Comparison of ENCODE assay signal across 29 mouse cellular contexts in the genomic region with DNA sequence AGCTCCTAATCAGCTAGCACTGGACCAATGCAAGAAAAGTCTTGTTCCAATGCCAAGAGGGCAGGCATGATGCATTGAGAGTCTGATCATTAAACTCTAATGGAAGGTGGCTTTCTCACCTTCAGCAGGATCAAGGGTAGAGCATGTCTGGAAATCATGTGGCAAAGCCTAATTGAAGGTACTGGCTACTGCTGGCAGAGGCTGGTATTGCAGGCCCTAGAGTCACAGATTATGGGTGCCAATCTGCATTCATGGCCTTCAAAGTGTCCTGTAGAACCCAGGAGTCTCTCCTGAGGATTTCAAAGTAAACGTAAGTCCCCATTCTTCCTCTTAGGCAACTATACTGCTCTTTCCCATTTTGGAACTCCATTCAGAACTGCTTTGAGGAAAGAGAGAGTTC. TPM values are rescaled to one million over a fixed set of nuclear protein-coding genes. Genes with fewer than 3 reads are reported as not detected.
A peak's percentile ranks its signal among the peaks of the same experiment; 100 is the strongest.
DNase-seq lines count a peak whose midpoint lies in the region; ATAC-seq and TF ChIP-seq lines count a peak whose summit lies in the region.
"Had no signal": no experiment of that assay in that cellular context is flagged by ENCODE, and none has a peak within 500 bp of the region (broad histone marks: within the 10 kb centered on the region; RNA-seq: fewer than 3 reads in every experiment).

No protein-coding gene starts in this region.

- no peaks in the 10 kb centered on the region for H3K9me3 ChIP-seq in forebrain, postnatal 0 days (ENCODE audit: low read length)
- no peaks in the 10 kb centered on the region for H3K9me3 ChIP-seq in forebrain, embryonic 11.5 days (ENCODE audit: control insufficient read depth, low read length)
- no peaks in the 10 kb centered on the region for H3K9me3 ChIP-seq in kidney, postnatal 0 days (replicated peaks; ENCODE audit: low read length)
- no peaks in the 10 kb centered on the region for H3K9me3 ChIP-seq in lung, embryonic 14.5 days (ENCODE audit: low read depth, low read length)
- H3K9me3 ChIP-seq: embryonic facial prominence, embryonic 12.5 days; forebrain, embryonic 15.5 days; hindbrain, embryonic 12.5 days; limb, embryonic 12.5 days; liver, embryonic 12.5 days; midbrain, embryonic 13.5 days had no signal

- H3K27me3 ChIP-seq in forebrain, postnatal 0 days (ENCODE audit: insufficient read depth, low read length) = no peaks in the 10 kb centered on the region
- H3K27me3 ChIP-seq in forebrain, embryonic 11.5 days (ENCODE audit: control insufficient read depth, insufficient read depth, low read length) = no peaks in the 10 kb centered on the region
- no peaks in the 10 kb centered on the region for H3K27me3 ChIP-seq in kidney, postnatal 0 days (ENCODE audit: insufficient read depth, low read length)
- H3K27me3 ChIP-seq in lung, embryonic 14.5 days (ENCODE audit: insufficient read depth, low read length) = no peaks in the 10 kb centered on the region
- H3K27me3 ChIP-seq: CH12.LX; embryonic facial prominence, embryonic 12.5 days; forebrain, embryonic 15.5 days; hindbrain, embryonic 12.5 days; limb, embryonic 12.5 days; liver, embryonic 12.5 days; midbrain, embryonic 13.5 days had no signal

- H3K4me3 ChIP-seq in forebrain, postnatal 0 days (ENCODE audit: low read depth, low read length) = no peak overlapping the region
- H3K4me3 ChIP-seq in forebrain, embryonic 11.5 days (ENCODE audit: low read depth, low read length) = no peak overlapping the region
- no peak overlapping the region for H3K4me3 ChIP-seq in kidney, postnatal 0 days (replicated peaks; ENCODE audit: low read depth, low read length)
- H3K4me3 ChIP-seq in lung, embryonic 14.5 days (ENCODE audit: low read depth, low read length) = no peak overlapping the region
- H3K4me3 ChIP-seq: embryonic facial prominence, embryonic 12.5 days; forebrain, embryonic 15.5 days; hindbrain, embryonic 12.5 days; limb, embryonic 12.5 days; liver, embryonic 12.5 days; megakaryocyte, embryonic 14.5 days; midbrain, embryonic 13.5 days had no signal

- no peak for ATAC-seq in forebrain, postnatal 0 days
- ATAC-seq in forebrain, embryonic 11.5 days (replicated peaks; ENCODE audit: low FRiP score) = no peak
- ATAC-seq in kidney, postnatal 0 days (replicated peaks; ENCODE audit: low FRiP score, low read depth) = no peak
- no peak for ATAC-seq in lung, embryonic 14.5 days (ENCODE audit: insufficient read depth)
- ATAC-seq: forebrain, embryonic 15.5 days; liver, embryonic 12.5 days; midbrain, embryonic 13.5 days had no signal

- no peak overlapping the region for H3K9ac ChIP-seq in forebrain, postnatal 0 days
- no peak overlapping the region for H3K9ac ChIP-seq in forebrain, embryonic 11.5 days (ENCODE audit: low read length)
- no peak overlapping the region for H3K9ac ChIP-seq in kidney, postnatal 0 days (ENCODE audit: low read depth, low read length)
- H3K9ac ChIP-seq in lung, embryonic 14.5 days = no peak overlapping the region
- H3K9ac ChIP-seq: embryonic facial prominence, embryonic 12.5 days; forebrain, embryonic 15.5 days; hindbrain, embryonic 12.5 days; limb, embryonic 12.5 days; liver, embryonic 12.5 days; midbrain, embryonic 13.5 days had no signal

- DNase-seq in forebrain, postnatal 0 days = no peak
- no peak for DNase-seq in forebrain, embryonic 11.5 days (ENCODE audit: low spot score)
- DNase-seq in kidney, postnatal 0 days (ENCODE audit: low spot score) = no peak
- DNase-seq in kidney, postnatal 25 days = no peak
- no peak for DNase-seq in lung, embryonic 14.5 days
- no peak for DNase-seq in lung, adult 18-20 months
- peak; percentile 36 for DNase-seq in R1 (ENCODE audit: low read depth, low spot score)
- DNase-seq in kidney, postnatal 14 days = no peak
- DNase-seq: adrenal gland, adult 8-10 months; cerebellum, adult 9-10 months; embryo, embryonic 11 days; heart, postnatal 14 days; kidney, adult 11 months; kidney, postnatal 4 days; layer of hippocampus, adult 9-11 months; lung, postnatal 4 days; right cerebral cortex, postnatal 14 days had no signal

- H3K4me1 ChIP-seq in forebrain, postnatal 0 days (ENCODE audit: insufficient read depth) = no peaks in the 10 kb centered on the region
- H3K4me1 ChIP-seq in forebrain, embryonic 11.5 days (replicated peaks; ENCODE audit: control insufficient read depth, insufficient read depth, low read length) = no peaks in the 10 kb centered on the region
- H3K4me1 ChIP-seq in kidney, postnatal 0 days (replicated peaks; ENCODE audit: insufficient read depth, low read length) = no peaks in the 10 kb centered on the region
- no peaks in the 10 kb centered on the region for H3K4me1 ChIP-seq in lung, embryonic 14.5 days (ENCODE audit: insufficient read depth)
- H3K4me1 ChIP-seq: embryonic facial prominence, embryonic 12.5 days; hindbrain, embryonic 12.5 days; limb, embryonic 12.5 days; liver, embryonic 12.5 days; megakaryocyte, embryonic 14.5 days; midbrain, embryonic 13.5 days had no signal

- H3K4me2 ChIP-seq in forebrain, postnatal 0 days (ENCODE audit: low read depth) = no peak overlapping the region
- H3K4me2 ChIP-seq in forebrain, embryonic 11.5 days (ENCODE audit: low read depth, low read length, severe bottlenecking) = no peak overlapping the region
- H3K4me2 ChIP-seq in kidney, postnatal 0 days (ENCODE audit: low read length) = no peak overlapping the region
- no peak overlapping the region for H3K4me2 ChIP-seq in lung, embryonic 14.5 days
- H3K4me2 ChIP-seq: embryonic facial prominence, embryonic 12.5 days; forebrain, embryonic 15.5 days; hindbrain, embryonic 12.5 days; limb, embryonic 12.5 days; liver, embryonic 12.5 days; midbrain, embryonic 13.5 days had no signal

- WGBS in forebrain, postnatal 0 days = 100% methylated on average over 1 of the region's 1 CpGs
- 90% methylated on average over 1 of the region's 1 CpGs for WGBS in forebrain, embryonic 11.5 days
- WGBS in kidney, postnatal 0 days = 93% methylated on average over 1 of the region's 1 CpGs
- WGBS in lung, embryonic 14.5 days = 94% methylated on average over 1 of the region's 1 CpGs

- H3K27ac ChIP-seq in forebrain, postnatal 0 days (ENCODE audit: low read depth, low read length) = no peak overlapping the region
- no peak overlapping the region for H3K27ac ChIP-seq in forebrain, embryonic 11.5 days (ENCODE audit: low read depth, low read length)
- no peak overlapping the region for H3K27ac ChIP-seq in kidney, postnatal 0 days
- no peak overlapping the region for H3K27ac ChIP-seq in lung, embryonic 14.5 days (ENCODE audit: low read depth)
- H3K27ac ChIP-seq: embryonic facial prominence, embryonic 12.5 days; forebrain, embryonic 15.5 days; hindbrain, embryonic 12.5 days; limb, embryonic 12.5 days; liver, embryonic 12.5 days; midbrain, embryonic 13.5 days had no signal

- H3K36me3 ChIP-seq in forebrain, postnatal 0 days (ENCODE audit: insufficient read depth) = no peaks in the 10 kb centered on the region
- H3K36me3 ChIP-seq in forebrain, embryonic 11.5 days (ENCODE audit: control insufficient read depth, insufficient read depth, low read length) = no peaks in the 10 kb centered on the region
- no peaks in the 10 kb centered on the region for H3K36me3 ChIP-seq in kidney, postnatal 0 days (ENCODE audit: insufficient read depth, low read length)
- no peaks in the 10 kb centered on the region for H3K36me3 ChIP-seq in lung, embryonic 14.5 days (ENCODE audit: insufficient read depth)
- H3K36me3 ChIP-seq: embryonic facial prominence, embryonic 12.5 days; forebrain, embryonic 15.5 days; hindbrain, embryonic 12.5 days; limb, embryonic 12.5 days; liver, embryonic 12.5 days; midbrain, embryonic 13.5 days had no signal

- peak; percentile 22; the same call in 1 of the 2 replicates for TF ChIP-seq CTCF in forebrain, postnatal 0 days (IDR thresholded peaks at IDR 0.05; ENCODE audit: low read depth)
- 0 out of 2 replicates have a peak, but pooled peaks have one; percentile 10 for TF ChIP-seq CTCF in kidney, postnatal 0 days (IDR thresholded peaks at IDR 0.05; ENCODE audit: low read depth)
- peak; percentile 42 for TF ChIP-seq CTCF in lung, embryonic 14.5 days (IDR thresholded peaks at IDR 0.05; ENCODE audit: low read depth)

RNA-seq across cellular contexts. Expression of a gene that starts 14.8 kb away (rescaled TPM):
- 0.31 and 1.3 TPM in 2 replicates for total RNA-seq in forebrain, postnatal 0 days (2014; rRNA removed)
- 0.23 and 0.74 TPM in 2 replicates for polyA plus RNA-seq in forebrain, postnatal 0 days (2015; fragmentation: Nextera tagmentation; extraction: Ambion mirVana)
- 1.9 and 2.9 TPM in 2 replicates for polyA plus RNA-seq in forebrain, embryonic 11.5 days (2014; fragmentation: Nextera tagmentation; extraction: Ambion mirVana)
- polyA plus RNA-seq in kidney, postnatal 0 days (2015; fragmentation: Nextera tagmentation; extraction: Ambion mirVana) = 7.7 and 9.1 TPM in 2 replicates
- 42.1 and 48.7 TPM in 2 replicates for polyA plus RNA-seq in lung, embryonic 14.5 days (2014; fragmentation: Nextera tagmentation; extraction: Ambion mirVana)
- total RNA-seq: CH12.LX; gastrocnemius, adult 8-10 months; monocyte, adult 5-6 weeks had no signal
- polyA plus RNA-seq: C2C12; gonadal fat pad, adult 2 months; limb, embryonic 12.5 days had no signal
